Mouse (Mus musculus): Measurements from ENCODE around the gene Spock2. TPM values are rescaled to one million over a fixed set of nuclear protein-coding genes. Genes with fewer than 3 reads are reported as not detected.

Spock2 gene
- polyA plus RNA-seq, 1 experiment: 0.11 TPM

GRCm38 (mm10) chr10:60106531-60107186 is 640 bp downstream of the Spock2 start:
- no peaks in the 10 kb centered on the region for H3K4me1 ChIP-seq (ENCODE audit: control insufficient read depth, insufficient read depth, low read length)
- no peak overlapping the region for H3K27ac ChIP-seq (ENCODE audit: insufficient read depth, low read depth, low read length)
- H3K4me3 ChIP-seq (ENCODE audit: insufficient read depth, low read length): peak overlapping the region; percentile 52
- TF ChIP-seq POLR2A (IDR thresholded peaks at IDR 0.05; ENCODE audit: borderline replicate concordance, low read depth, low read length): no peak
- TF ChIP-seq CTCF (IDR thresholded peaks at IDR 0.05; ENCODE audit: low read depth, low read length): no peak

- peak overlapping the region; percentile 52 for H3K4me3 ChIP-seq (ENCODE audit: insufficient read depth, low read length)
- no peak for TF ChIP-seq CTCF (IDR thresholded peaks at IDR 0.05; ENCODE audit: low read depth, low read length)
- no peak for TF ChIP-seq POLR2A (IDR thresholded peaks at IDR 0.05; ENCODE audit: borderline replicate concordance, low read depth, low read length)
- no peak overlapping the region for H3K27ac ChIP-seq (ENCODE audit: insufficient read depth, low read depth, low read length)
- no peaks in the 10 kb centered on the region for H3K4me1 ChIP-seq (ENCODE audit: control insufficient read depth, insufficient read depth, low read length)
Observed at GRCm38 (mm10) chr10:60107448-60107847, 1.4 kb downstream of the Spock2 start.

GRCm38 (mm10) chr10:60108321-60109111 is 2.5 kb downstream of the Spock2 start:
- H3K27ac ChIP-seq (ENCODE audit: insufficient read depth, low read depth, low read length): no peak overlapping the region
- H3K4me3 ChIP-seq (ENCODE audit: insufficient read depth, low read length): no peak overlapping the region
- no peaks in the 10 kb centered on the region for H3K4me1 ChIP-seq (ENCODE audit: control insufficient read depth, insufficient read depth, low read length)
- TF ChIP-seq CTCF (IDR thresholded peaks at IDR 0.05; ENCODE audit: low read depth, low read length) (no peak), POLR2A (IDR thresholded peaks at IDR 0.05; ENCODE audit: borderline replicate concordance, low read depth, low read length) (no peak)

GRCm38 (mm10) chr10:60109336-60109735 is 3.3 kb downstream of the Spock2 start:
- TF ChIP-seq CTCF (IDR thresholded peaks at IDR 0.05; ENCODE audit: low read depth, low read length): no peak
- TF ChIP-seq POLR2A (IDR thresholded peaks at IDR 0.05; ENCODE audit: borderline replicate concordance, low read depth, low read length): no peak
- Histone ChIP-seq H3K27ac (ENCODE audit: insufficient read depth, low read depth, low read length) (no peak overlapping the region), H3K4me1 (ENCODE audit: control insufficient read depth, insufficient read depth, low read length) (no peaks in the 10 kb centered on the region), H3K4me3 (ENCODE audit: insufficient read depth, low read length) (no peak overlapping the region)

- no peak for TF ChIP-seq CTCF (IDR thresholded peaks at IDR 0.05; ENCODE audit: low read depth, low read length)
- TF ChIP-seq POLR2A (IDR thresholded peaks at IDR 0.05; ENCODE audit: borderline replicate concordance, low read depth, low read length): no peak
- no peak overlapping the region for H3K4me3 ChIP-seq (ENCODE audit: insufficient read depth, low read length)
- H3K27ac ChIP-seq (ENCODE audit: insufficient read depth, low read depth, low read length): no peak overlapping the region
- no peaks in the 10 kb centered on the region for H3K4me1 ChIP-seq (ENCODE audit: control insufficient read depth, insufficient read depth, low read length)
Observed at GRCm38 (mm10) chr10:60109989-60110388, 4.0 kb downstream of the Spock2 start.

- Histone ChIP-seq H3K4me1 (ENCODE audit: control insufficient read depth, insufficient read depth, low read length) (no peaks in the 10 kb centered on the region), H3K27ac (ENCODE audit: insufficient read depth, low read depth, low read length) (no peak overlapping the region), H3K4me3 (ENCODE audit: insufficient read depth, low read length) (no peak overlapping the region)
- TF ChIP-seq POLR2A (IDR thresholded peaks at IDR 0.05; ENCODE audit: borderline replicate concordance, low read depth, low read length): no peak
- no peak for TF ChIP-seq CTCF (IDR thresholded peaks at IDR 0.05; ENCODE audit: low read depth, low read length)
Observed at GRCm38 (mm10) chr10:60110908-60111475, 5.0 kb downstream of the Spock2 start.

GRCm38 (mm10) chr10:60113965-60114690 is 8.1 kb downstream of the Spock2 start:
- H3K4me1 ChIP-seq (ENCODE audit: control insufficient read depth, insufficient read depth, low read length): no peaks in the 10 kb centered on the region
- no peak overlapping the region for H3K4me3 ChIP-seq (ENCODE audit: insufficient read depth, low read length)
- no peak for TF ChIP-seq POLR2A (IDR thresholded peaks at IDR 0.05; ENCODE audit: borderline replicate concordance, low read depth, low read length)
- TF ChIP-seq CTCF (IDR thresholded peaks at IDR 0.05; ENCODE audit: low read depth, low read length): no peak
- H3K27ac ChIP-seq (ENCODE audit: insufficient read depth, low read depth, low read length): no peak overlapping the region

- Histone ChIP-seq H3K27ac (ENCODE audit: insufficient read depth, low read depth, low read length) (no peak overlapping the region), H3K4me1 (ENCODE audit: control insufficient read depth, insufficient read depth, low read length) (no peaks in the 10 kb centered on the region), H3K4me3 (ENCODE audit: insufficient read depth, low read length) (no peak overlapping the region)
- no peak for TF ChIP-seq POLR2A (IDR thresholded peaks at IDR 0.05; ENCODE audit: borderline replicate concordance, low read depth, low read length)
- TF ChIP-seq CTCF (IDR thresholded peaks at IDR 0.05; ENCODE audit: low read depth, low read length): no peak
Observed at GRCm38 (mm10) chr10:60115345-60116185, 9.5 kb downstream of the Spock2 start.

- TF ChIP-seq POLR2A (IDR thresholded peaks at IDR 0.05; ENCODE audit: borderline replicate concordance, low read depth, low read length) (no peak), CTCF (IDR thresholded peaks at IDR 0.05; ENCODE audit: low read depth, low read length) (no peak)
- no peak overlapping the region for H3K27ac ChIP-seq (ENCODE audit: insufficient read depth, low read depth, low read length)
- H3K4me1 ChIP-seq (ENCODE audit: control insufficient read depth, insufficient read depth, low read length): no peaks in the 10 kb centered on the region
- H3K4me3 ChIP-seq (ENCODE audit: insufficient read depth, low read length): no peak overlapping the region
Observed at GRCm38 (mm10) chr10:60116997-60117396, 11.0 kb downstream of the Spock2 start.

Measured in bone marrow macrophage, adult 2 months (primary cell).